Mouse (Mus musculus) liver, embryonic 14.5 days (tissue): ENCODE data around the gene Ramp1. TPM values are rescaled to one million over a fixed set of nuclear protein-coding genes. Genes with fewer than 3 reads are reported as not detected.

Source experiments
- ATAC-seq: fragments of 200-750 bp; cut with Nextera tagmentation; 2 replicates; pipeline ENCODE4 v1.8.0; 2017; ENCODE audit warnings: moderate number of reproducible peaks, mild to moderate bottlenecking, moderate library complexity; ENCODE audit not compliant: insufficient read depth
- DNase-seq, 3 experiments: peaks; one replicate each; pipeline ENCODE4 v3.0.0-alpha.2; 2012 to 2013; ENCODE audit warnings: low read depth in 3 of 3, low spot score in 3 of 3
- H3K27ac ChIP-seq: fragments of 300-500 bp; sonication (generic); 2 replicates; pipeline ENCODE4 v1.5.1; 2014; ENCODE audit warnings: moderate library complexity, mild to moderate bottlenecking, control low read depth, inconsistent platforms
- H3K27me3 ChIP-seq: fragments of 300-500 bp; sonication (generic); 2 replicates; pipeline ENCODE4 v1.6.1; 2014; ENCODE audit warnings: mild to moderate bottlenecking, low read length, moderate library complexity; ENCODE audit not compliant: control insufficient read depth, insufficient read depth
- H3K36me3 ChIP-seq: fragments of 300-500 bp; sonication (generic); replicated peaks from 2 replicates; pipeline ENCODE4 v1.6.1; 2014; ENCODE audit warnings: low read depth; ENCODE audit not compliant: control insufficient read depth, insufficient read depth
- H3K4me1 ChIP-seq, 2 experiments: fragments of 200-500 bp in 1 of 2; fragments of 300-500 bp in 1 of 2; sonication (generic) in 1 of 2; replicated peaks; 2 replicates each; pipeline ENCODE4 v1.6.1; 2012 to 2014; ENCODE audit warnings: antibody characterized with exemption in 1 of 2, inconsistent platforms in 1 of 2, low read length in 1 of 2; ENCODE audit not compliant: control insufficient read depth in 2 of 2, insufficient read depth in 2 of 2
- H3K4me2 ChIP-seq: fragments of 300-500 bp; sonication (generic); 2 replicates; pipeline ENCODE4 v1.6.1; 2014; ENCODE audit warnings: low read depth, mild to moderate bottlenecking, control low read depth, moderate library complexity
- H3K4me3 ChIP-seq, 2 experiments: fragments of 200-500 bp in 1 of 2; fragments of 300-500 bp in 1 of 2; sonication (generic) in 1 of 2; 2 replicates each; pipeline ENCODE4 v1.5.1; 2012 to 2014; ENCODE audit warnings: low read depth in 2 of 2, low read length in 2 of 2, mild to moderate bottlenecking in 2 of 2, control low read depth in 1 of 2, inconsistent platforms in 1 of 2, moderate library complexity in 1 of 2; ENCODE audit not compliant: insufficient read depth in 1 of 2
- H3K9ac ChIP-seq: fragments of 300-500 bp; sonication (generic); replicated peaks from 2 replicates; pipeline ENCODE4 v1.6.1; 2014; ENCODE audit warnings: mild to moderate bottlenecking, control low read depth, moderate library complexity
- H3K9me3 ChIP-seq: fragments of 300-500 bp; sonication (generic); 2 replicates; pipeline ENCODE4 v1.6.1; 2016; ENCODE audit warnings: low read length, mixed read lengths; ENCODE audit not compliant: control insufficient read depth
- CTCF ChIP-seq: IDR thresholded peaks from 2 replicates; pipeline ENCODE4 v1.5.1; 2016; ENCODE audit warnings: antibody characterized with exemption, low read depth, control low read depth
- EP300 ChIP-seq: IDR thresholded peaks from 2 replicates; pipeline ENCODE4 v1.6.1; 2016; ENCODE audit warnings: antibody characterized with exemption, low read depth
- WGBS: fragments of 180-500 bp; shearing (Covaris S2); extraction: QIAGEN DNeasy Blood & Tissue Kit; methylation state at CpG from one replicate; pipeline ENCODE4 v1.1.7; 2014; ENCODE audit not compliant: insufficient replicate concordance; 5-methylcytosine and 5-hydroxymethylcytosine counted together
- polyA plus RNA-seq, 2 experiments: library from polyadenylated mRNA; depleted of rRNA in 1 of 2; stranded (reverse) in 1 of 2; unstranded in 1 of 2; fragments of >200 nt; fragmentation: Nextera tagmentation in 1 of 2; extraction: Ambion mirVana in 1 of 2; gene quantifications; 2 replicates each; pipeline versions ENCODE4 v1.2.1 to v1.2.3; 2012 to 2014

The Ramp1 gene
- polyA plus RNA-seq, 2 experiments: 2.4 to 5.2 TPM

DNA sequence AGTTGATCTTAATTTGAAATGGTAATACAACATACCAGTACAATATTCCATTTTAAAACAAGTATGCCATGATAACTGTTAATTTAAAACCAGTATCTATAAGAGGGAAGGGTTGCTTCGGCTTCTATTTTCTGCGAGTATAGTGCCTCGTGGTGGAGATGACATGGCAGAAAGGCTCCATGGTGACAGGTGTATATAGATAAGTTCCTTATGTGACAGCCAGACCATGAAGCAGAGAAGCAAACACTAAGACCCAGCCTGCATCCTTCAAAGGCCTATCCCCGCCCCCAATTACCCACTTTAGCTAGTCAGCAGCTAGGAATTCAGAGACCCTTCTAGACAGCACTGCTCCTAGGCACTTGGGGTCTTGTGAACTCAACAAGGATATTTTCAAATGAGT is 10.5 kb upstream of the Ramp1 start:
- H3K9me3 ChIP-seq: no peaks in the 10 kb centered on the region
- H3K4me2 ChIP-seq: no peak overlapping the region
- no peak overlapping the region for H3K9ac ChIP-seq
- H3K4me3 ChIP-seq: no peak overlapping the region
- H3K4me1 ChIP-seq: no peaks in the 10 kb centered on the region
- ATAC-seq (no peak), DNase-seq (no peak)
- no peaks in the 10 kb centered on the region for H3K27me3 ChIP-seq
- H3K36me3 ChIP-seq: no peaks in the 10 kb centered on the region
- no peak overlapping the region for H3K27ac ChIP-seq
- WGBS: 25% methylated on average over 4 of the region's 4 CpGs
- no peak for TF ChIP-seq CTCF
- no peak for TF ChIP-seq EP300

DNA sequence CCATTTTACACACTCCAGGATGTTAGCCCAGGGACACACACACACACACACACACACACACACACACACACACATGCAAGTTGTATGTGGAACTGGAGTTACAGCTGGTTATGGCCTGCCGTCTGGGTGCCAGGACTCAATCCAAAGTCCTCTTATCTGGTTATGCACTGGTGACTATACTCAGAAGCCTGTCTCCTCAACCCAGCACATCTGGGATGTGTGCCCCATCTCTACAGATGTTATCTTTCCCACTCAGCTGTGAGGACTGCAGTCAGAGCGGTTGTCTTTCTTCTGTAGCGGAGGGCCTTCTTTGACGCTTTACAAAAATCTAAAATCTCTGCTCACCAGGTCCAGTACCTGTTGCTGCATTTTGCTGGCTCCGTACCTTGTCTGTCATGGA is 4.8 kb upstream of the Ramp1 start:
- Histone ChIP-seq H3K9me3 (no peaks in the 10 kb centered on the region), H3K4me2 (no peak overlapping the region), H3K27ac (no peak overlapping the region), H3K36me3 (no peaks in the 10 kb centered on the region), H3K27me3 (peaks cover 4% of the 10 kb centered on the region; the same call in 1 of the 2 replicates), H3K9ac (no peak overlapping the region), H3K4me3 (no peak overlapping the region), H3K4me1 (peaks cover 0 to 3% of the 10 kb centered on the region in 2 experiments; a peak in 1 of 4 replicates)
- no peak for DNase-seq
- no peak for ATAC-seq
- 38% methylated on average over 5 of the region's 5 CpGs for WGBS
- TF ChIP-seq CTCF (no peak), EP300 (no peak)

DNA sequence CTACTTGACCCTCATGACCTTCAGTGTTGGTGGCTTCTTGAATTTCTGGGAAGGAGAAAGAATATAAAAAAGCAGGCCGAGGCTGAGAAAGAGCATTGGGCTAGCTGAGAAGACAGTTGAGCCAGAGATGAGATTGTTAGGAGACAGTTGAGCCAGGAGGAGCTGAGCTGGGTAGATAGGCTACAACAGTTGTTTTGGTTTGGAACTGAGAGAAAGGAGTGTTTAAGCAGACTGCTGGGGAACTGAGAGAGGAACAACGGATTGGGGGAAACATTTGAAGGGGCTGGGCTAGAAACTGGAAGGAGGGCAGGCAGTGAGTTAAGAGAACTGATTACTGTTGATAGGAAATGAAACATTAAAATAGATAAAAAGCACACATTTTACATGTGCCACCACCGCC is 3.6 kb upstream of the Ramp1 start:
- H3K4me2 ChIP-seq: no peak overlapping the region
- H3K4me3 ChIP-seq: no peak overlapping the region
- H3K9me3 ChIP-seq: no peaks in the 10 kb centered on the region
- ATAC-seq (no peak), DNase-seq (no peak)
- H3K9ac ChIP-seq: no peak overlapping the region
- H3K27me3 ChIP-seq: peaks cover 8% of the 10 kb centered on the region; the same call in 1 of the 2 replicates
- H3K4me1 ChIP-seq: peaks cover 0 to 3% of the 10 kb centered on the region in 2 experiments; a peak in 1 of 4 replicates
- H3K36me3 ChIP-seq: no peaks in the 10 kb centered on the region
- H3K27ac ChIP-seq: no peak overlapping the region
- no peak for TF ChIP-seq CTCF
- peak; percentile 57 for TF ChIP-seq EP300
- WGBS: 10% methylated on average over 3 of the region's 3 CpGs

DNA sequence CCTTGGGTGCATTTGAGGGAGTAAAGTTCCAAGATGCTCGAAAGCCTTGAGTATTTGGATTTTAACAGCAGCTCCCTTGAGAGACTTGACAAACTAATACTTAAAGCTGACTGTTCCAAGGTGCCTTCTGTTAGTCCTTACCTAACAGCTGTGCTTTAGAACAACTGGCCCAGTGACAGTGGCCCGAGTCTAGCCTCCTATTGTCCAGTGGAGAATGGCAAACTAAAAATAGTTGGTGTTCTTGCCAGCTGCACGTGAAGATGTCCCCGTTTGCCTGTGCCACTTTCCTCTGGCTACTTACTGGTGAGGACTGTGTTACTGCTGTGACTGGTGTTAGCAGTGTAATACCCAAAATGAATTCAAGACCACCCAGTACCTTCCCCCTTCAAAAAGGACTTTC is 2.8 kb upstream of the Ramp1 start:
- WGBS: 69% methylated on average over 4 of the region's 4 CpGs

DNA sequence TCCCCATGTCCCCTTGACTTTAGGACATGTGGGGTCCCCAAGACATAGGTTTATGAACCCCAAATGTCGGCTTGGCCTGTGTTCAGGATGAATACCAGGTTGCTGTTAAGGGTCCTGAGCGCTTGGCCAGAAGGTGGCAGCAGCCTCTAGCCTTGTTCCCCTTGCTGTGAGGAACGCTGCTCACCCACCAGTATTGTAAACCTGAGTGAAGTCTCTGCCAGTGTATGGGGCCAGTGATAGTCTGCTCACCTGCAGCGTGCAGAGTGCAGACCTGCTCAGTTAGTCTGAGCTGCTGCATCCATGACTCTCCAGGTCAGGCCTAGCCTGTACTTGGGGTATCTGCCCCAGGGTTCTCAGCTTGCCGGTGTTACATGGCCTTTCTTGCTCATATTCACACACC is 536 bp upstream of the Ramp1 start:
- Histone ChIP-seq H3K9me3 (no peaks in the 10 kb centered on the region), H3K27ac (no peak overlapping the region), H3K9ac (no peak overlapping the region), H3K4me1 (peaks cover 0 to 3% of the 10 kb centered on the region in 2 experiments; a peak in 1 of 4 replicates), H3K27me3 (peaks cover 8% of the 10 kb centered on the region; the same call in 1 of the 2 replicates), H3K4me2 (no peak overlapping the region; the same call in 1 of the 2 replicates), H3K36me3 (no peaks in the 10 kb centered on the region), H3K4me3 (no peak overlapping the region)
- 19% methylated on average over 5 of the region's 5 CpGs for WGBS
- DNase-seq (peak; percentile 26 to 35 (median 30)), ATAC-seq (no peak)
- TF ChIP-seq EP300 (no peak), CTCF (peak; percentile 88)

More for the DNA sequence above, 2.8 kb upstream of the Ramp1 start:
- Histone ChIP-seq H3K27me3 (peaks cover 8% of the 10 kb centered on the region; the same call in 1 of the 2 replicates), H3K9ac (no peak overlapping the region), H3K9me3 (no peaks in the 10 kb centered on the region), H3K4me1 (peaks cover 0 to 3% of the 10 kb centered on the region in 2 experiments; a peak in 1 of 4 replicates), H3K4me3 (no peak overlapping the region), H3K36me3 (no peaks in the 10 kb centered on the region), H3K4me2 (no peak overlapping the region), H3K27ac (no peak overlapping the region)
- TF ChIP-seq EP300 (no peak), CTCF (no peak)
- ATAC-seq (no peak), DNase-seq (no peak)
